Mouse (Mus musculus) right cerebral cortex, postnatal 25 days (tissue): ENCODE results near the gene Itga1.

ENCODE experiments used
- DNase-seq: peaks from one replicate; pipeline ENCODE4 v3.0.0; 2022

Itga1 gene

DNA sequence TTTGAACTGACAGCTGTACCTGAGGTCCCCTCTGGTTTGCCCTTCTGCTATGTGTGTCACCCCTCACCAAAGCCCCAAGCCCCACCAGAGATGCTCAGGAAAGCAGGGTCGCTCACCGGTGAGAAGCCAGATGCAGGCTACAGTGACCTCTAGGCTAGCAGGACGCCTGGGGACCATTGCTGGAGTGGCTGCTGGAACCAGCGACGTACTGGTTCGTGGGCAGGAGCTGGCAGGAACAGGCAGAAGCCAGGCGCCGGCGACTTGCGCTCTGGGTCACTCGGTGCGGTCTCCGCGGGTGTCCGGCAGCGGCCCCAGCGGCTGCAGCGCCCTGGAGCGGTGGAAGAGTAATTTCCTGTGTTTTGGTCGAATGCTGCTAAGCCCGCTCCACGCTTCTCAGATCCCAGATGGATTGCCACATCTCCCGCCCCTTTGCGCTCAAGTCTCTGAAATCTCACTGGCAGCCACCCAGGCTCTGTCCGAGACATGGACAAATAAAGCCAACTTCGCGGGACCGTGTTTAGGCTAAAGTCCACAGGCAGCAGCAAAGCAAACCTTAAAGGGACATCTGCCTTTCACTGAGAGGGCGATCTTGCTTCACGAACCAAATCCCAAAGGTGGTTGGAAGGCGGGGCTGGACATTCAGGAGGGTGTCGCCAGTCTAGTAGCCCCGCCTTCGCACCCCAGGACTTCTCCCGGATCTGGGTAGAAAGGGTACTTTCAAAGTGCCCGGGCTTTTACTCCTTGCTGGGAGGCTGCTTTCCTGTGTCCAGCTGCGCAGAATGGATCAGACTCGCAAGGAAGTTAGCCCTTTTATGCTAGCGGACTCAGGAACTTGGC lies at the start of gene Itga1, which contains the start of gene Gm49395:
Itga1 (minus strand) TSS at position 610 of the 837 bp plus-strand sequence.
Gm49395 (minus strand) TSS at position 567 of the 837 bp plus-strand sequence.
- peak; percentile 23 for DNase-seq

DNA sequence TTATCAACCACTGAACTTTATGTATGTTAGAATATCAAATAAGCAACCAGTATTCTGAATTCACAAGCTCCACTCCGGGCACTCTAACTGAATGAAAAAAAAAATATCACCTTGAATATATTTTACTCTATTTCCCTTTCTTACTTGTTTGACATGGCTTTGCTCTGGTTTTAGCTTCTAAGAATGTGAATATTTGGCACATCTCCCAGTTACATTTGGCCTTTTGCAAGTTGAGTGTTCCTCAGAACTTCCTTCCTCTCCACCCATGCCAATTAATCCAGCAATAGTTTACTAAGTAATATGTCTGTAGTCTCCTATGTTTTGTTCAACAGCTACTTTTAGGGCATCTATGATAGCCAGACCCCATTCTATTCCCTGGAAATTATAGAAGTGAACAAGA lies 48.8 kb upstream of the Itga1 start:
- DNase-seq, result no peak

DNA sequence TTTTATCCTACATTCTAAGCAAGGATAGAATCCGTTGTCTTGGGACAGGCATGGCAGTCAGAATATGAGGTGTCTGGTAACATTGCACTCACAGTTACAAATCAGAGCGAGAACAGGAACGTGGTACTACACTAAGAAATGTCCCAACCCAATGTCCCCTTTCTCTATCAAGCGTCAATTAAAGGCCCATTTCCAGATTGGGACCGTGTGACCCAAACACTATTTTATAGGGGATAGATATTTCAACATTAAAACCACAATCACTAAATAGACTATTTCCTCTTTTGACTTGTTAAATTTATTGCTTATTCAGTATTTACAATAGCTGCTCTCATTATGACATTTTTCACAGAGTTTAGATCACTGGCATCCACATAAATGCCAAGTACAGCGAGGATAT lies 48.1 kb upstream of the Itga1 start:
- DNase-seq, result no peak

DNA sequence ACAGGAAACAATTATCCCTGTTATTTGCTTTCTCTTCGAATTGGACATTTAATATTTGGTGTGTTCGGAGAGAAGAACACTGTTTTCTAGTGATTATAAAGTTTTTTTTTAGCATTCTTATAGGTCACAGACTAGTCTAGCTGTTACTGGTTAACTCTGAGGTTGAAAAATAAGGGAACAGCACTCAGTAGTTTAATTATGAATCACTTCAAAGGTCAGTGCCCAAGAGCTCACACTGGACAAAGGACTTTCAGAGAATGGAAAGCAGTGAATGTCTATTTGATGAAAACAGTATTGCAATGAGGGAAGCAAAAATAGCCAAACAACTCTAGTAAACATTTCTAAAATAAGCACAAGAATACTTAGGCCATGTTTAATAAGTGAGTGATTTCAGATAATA lies 41.8 kb upstream of the Itga1 start:
- no peak for DNase-seq

DNA sequence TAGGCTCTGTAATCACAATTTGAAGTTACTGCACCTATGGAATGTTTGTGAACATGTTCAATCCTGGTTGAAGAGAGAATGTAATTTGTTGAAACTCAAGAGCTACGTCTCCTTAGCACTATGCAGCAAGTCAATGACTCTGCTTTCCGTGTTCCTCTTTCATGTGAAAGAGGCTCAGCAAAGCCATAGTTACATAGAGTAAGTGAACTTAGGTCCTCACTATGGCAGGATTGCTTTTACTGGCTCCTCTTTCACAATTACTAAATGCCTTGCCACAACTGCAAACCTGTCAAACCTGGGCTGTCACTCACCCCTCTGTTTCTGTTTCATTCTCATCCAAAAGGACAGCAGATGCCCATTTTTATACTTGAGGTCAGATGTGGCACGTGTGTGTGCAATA lies 40.3 kb upstream of the Itga1 start:
- DNase-seq, result no peak

DNA sequence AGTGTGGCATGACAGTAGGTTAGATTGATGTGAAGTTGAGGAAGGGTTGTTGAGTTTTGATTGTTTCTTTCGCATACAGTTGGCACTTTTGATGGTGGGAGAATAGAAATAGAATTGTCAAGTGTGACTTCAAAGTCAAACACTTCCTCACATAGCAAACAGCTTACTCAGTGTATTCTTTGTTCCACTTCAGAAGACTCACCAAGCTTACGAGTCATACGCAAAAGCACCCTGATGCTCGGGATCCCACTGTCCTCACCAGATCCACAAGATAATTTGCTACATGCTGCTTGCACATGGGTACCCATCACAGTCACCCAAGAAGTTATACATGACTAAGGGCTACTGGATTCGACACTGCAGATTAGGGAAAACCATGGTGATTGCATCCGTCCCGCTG lies 36.7 kb upstream of the Itga1 start:
- no peak for DNase-seq

DNA sequence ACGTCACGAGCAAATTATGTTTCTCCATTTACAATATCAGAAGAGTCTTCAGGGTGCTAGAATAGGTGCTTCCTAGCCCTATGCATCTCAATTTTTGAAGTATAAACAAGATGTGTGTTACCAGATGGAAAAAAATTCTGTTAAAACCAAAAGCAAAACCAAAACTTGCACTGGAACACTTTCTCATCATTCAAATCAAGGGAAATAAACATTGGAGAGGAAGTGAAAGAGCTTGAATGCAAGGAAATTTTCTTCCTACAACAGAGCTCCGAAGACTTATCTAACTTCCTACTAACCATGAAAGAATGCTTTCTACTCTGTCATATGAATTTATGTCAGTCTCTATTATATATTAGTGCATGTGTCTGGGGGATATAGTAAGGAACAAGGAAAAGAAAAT lies 35.0 kb upstream of the Itga1 start:
- no peak for DNase-seq

DNA sequence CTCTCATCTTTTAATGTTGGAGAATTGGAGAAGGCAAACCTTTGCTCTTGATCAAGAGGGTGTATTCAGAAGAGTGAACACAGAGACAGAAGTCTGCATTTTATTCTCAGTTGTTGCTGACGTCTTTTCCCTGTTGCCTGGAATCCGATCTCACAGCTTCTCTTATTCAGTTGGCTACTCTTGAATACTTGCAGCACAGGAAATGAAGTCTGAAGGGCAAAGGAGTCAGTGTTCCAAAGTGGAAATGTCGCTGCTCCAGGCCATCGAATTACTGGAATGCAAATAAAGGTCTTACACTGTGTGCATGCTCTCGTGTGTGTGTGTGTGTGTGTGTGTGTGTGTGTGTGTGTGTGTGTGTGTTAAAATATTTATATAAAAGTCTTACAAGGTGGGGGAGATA lies 30.7 kb upstream of the Itga1 start:
- no peak for DNase-seq

DNA sequence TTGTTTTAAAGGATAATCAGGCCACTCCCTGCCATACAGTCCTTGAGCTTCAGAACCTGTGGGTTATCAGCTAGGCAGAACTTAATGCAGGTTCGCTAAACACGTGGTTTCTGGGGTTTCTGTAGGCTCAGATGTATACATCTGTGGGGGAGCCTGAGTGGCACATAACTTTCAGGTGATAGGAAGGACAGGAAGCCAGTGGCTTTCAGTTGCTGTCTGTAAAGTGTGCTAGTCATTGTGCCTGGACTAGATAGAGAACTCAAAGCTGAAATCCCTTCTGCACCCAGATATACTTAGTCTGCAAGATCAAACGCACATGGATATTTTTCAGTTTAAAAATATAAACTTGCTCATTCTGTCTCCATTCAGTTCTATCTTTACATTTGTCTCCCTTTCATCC lies 29.6 kb upstream of the Itga1 start:
- DNase-seq, result no peak

DNA sequence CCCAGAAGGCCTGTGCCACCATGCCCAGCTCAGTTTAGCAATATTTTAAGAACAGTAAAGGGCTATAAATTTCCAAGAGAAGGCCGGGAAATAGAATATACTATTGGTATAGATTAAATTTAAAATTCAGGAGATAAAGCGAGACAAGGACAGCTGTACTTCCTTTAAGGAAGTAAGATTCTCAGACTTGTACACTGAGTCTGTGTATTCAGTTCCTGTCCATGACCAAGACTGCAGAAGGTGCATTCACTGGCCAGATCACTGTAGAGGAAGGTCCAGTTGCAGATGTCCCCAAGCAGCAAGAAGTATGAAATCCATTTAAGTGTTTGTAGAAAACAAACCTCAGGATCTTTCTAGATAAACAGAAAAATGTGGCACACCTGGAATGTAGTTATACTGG lies 28.3 kb upstream of the Itga1 start:
- DNase-seq, result no peak

DNA sequence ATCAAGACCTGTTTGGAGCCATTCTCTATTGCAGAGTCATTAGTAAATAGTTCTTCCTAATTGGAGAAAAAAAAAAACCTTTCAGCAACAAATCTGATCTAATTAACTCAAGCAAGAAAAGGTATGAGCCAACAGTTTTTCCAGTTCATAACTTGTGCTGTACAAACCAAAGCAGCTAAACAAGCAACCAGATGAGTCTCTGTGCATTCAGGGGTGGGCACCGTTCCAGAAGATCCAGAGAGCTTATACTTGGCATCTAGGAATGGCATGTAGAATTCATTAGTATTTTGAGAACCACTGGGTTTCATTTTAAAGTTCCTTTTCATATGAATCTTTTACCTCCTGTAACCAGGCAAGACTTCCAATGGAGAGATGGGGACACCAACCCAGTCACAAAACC lies 26.1 kb upstream of the Itga1 start:
- no peak for DNase-seq

DNA sequence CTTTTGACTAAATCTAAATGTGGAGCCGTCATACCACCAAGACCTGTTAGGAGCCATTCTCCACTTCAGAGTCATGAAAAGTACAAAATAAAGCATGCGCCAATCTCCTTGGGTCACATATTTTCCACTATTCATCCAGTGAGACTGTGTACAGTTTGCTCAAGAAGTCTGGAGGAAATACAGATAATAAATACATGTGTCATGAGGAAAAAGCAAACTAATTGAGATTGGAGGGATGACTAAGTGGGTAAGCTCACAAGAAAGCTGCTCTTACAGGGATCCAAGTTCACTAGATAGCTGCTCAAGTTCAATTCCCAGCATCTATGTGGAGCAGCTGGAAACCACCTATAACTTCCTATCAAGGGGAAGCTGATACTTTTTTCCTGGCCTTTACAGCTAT lies 24.8 kb upstream of the Itga1 start:
- DNase-seq, result no peak

DNA sequence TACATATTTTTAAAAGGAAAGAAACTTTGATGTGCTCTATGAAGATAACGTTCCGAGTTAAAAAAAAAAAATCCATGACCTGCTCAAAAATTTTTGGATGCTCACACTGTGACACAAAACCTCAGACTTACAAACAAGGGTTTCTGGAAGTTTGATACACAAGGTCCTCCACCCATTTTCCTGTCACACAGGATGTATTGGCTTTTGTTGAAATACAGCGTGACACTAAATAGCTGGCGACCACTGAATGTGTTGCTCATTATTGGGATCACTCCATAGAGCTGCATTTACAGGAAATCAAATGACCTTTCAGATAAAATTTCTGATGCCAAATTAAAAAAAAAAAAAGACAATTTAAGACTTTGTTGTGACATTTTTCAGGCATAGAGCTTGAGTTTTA lies 23.4 kb upstream of the Itga1 start:
- no peak for DNase-seq

DNA sequence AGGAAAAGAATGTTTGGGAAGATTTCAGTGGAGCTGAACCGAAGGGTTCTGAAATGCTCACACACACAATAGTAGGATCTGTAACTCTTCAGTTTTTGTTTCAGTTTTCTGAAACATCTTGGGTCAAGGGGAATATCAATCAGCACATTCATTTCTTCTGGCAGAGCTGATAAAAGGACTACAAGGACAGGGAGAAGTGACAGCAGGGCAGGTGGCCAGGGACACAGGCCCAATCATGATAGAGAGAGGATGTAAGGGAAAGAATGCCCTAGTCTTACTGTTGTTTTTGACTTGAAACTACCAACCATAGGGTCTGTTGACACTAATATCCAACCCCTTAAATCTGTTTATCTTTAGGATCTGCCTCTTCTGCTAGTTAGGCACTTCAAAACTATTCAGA lies 22.8 kb upstream of the Itga1 start:
- DNase-seq, result no peak

DNA sequence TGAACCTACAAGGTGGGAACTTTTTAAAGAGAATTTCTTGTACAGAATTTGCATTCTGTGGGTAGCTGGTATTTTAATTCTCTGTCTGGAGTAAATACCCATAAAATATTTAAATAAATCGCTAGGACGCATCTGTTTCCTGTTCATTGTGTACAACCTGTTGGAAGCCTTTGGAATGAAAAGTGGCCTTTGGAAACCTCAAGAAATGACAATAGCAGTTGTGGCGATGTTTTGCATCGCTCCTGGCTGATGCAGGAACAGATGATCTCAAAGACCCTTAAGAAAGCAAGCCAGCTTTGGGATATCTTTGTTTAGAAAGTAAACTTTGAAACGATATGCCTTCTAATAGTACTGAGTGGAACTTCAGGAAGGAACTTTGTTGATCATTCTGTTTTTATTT lies 17.0 kb upstream of the Itga1 start:
- no peak for DNase-seq

DNA sequence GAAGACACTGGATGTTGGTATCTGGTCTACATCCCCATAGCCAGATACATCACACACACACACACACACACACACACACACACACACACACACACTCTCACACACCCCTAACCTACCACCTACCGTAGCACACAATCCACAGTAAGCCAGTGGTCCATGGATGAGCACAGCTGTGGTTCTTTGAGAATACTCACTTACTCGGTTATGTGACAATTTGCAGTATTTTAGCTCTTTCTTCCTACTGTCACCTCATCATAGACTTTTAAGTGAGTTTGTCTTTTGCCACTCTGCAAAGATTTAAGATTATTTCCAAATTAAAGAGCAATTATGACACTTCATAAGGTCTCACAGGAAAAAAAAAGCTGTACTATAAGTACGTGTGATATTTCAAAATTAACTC lies 16.4 kb upstream of the Itga1 start:
- no peak for DNase-seq

DNA sequence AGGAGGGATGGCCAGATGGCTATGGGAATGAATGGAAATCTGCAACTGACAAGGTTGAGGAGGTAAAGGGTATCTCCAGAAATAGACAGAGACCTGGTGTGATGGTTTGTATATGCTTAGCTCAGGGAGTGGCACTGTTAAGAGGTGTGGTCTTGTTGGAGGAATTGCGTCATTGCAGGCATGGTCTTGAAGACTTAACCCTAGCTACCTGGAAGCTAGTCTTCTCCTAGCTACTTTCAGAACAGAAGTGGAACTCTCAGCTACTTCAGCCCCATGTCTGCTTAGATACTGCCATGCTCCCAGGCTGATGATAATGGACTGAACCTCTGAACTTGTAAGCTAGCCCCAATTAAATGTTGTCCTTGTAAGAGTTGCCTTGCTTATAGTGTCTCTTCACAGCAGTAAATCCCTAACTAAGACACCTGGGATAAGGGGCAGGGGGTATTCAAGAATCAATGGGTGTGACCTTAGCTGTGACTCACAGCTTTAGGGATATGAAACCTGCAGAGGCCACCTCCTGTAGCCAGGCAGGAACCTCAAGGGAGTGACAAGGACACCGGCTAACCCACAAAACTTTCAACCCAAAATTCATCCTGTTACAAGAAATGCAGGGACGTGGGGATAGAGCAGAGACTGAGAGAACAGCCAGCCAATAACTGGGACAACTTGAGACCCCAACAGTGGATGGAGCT lies 15.3 kb upstream of the Itga1 start:
- DNase-seq, result no peak

DNA sequence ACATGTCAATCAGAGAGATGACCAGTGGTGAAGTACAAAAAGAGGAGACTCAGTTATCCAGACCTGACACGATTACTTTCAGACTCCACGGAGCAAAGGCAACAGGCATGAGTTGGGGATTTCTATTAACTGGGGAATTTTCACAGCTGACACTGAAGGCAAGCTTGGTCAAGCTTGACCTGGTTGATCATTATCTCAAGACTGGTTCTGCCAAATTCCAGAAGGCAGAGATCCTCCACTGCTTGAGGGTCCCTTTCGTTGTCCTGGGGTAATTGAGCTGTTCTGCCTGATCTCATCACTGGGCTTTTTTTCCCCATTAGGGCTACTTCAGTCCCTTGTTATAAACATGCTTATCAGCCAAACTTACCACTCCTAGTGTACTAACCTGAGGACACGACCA lies 7.9 kb upstream of the Itga1 start:
- no peak for DNase-seq

DNA sequence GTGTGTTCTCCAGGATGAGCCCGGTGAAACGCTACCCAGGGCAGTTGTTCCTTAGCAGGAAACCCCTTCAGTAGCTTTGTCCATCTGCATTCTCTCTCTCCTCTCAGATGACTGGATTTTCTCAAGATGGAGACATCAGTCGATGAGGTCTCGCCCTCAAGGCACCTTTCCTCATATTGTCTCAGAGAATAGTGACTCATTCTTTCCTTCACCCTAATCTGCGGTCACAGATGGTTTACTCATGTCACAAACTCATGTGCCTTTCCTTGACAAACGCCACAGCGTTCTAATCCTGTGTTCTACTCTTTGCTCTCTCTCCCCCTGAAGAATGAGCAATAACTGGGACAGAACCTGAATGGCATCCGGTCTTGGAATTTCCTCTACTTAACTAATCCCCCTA lies 5.7 kb upstream of the Itga1 start:
- no peak for DNase-seq

DNA sequence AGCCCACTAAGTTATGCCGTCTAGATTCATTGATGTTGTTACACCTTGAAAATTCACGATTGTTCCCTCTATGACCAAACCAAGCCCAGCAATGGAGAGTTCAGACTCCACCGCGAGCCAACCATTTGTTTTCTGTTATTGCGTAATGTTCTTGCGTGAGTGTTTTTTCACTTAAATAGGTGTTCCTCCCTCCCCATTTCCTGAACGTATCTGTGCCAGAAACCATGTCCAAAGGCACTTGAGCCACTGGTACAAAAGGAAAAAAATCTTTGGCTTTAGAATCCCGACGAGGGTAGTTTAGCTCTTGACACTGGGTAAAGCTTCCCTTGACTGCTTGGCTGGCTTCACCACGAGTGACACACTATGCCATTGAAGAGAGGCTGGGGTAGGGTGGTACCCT lies 4.4 kb upstream of the Itga1 start:
- DNase-seq, result no peak

DNA sequence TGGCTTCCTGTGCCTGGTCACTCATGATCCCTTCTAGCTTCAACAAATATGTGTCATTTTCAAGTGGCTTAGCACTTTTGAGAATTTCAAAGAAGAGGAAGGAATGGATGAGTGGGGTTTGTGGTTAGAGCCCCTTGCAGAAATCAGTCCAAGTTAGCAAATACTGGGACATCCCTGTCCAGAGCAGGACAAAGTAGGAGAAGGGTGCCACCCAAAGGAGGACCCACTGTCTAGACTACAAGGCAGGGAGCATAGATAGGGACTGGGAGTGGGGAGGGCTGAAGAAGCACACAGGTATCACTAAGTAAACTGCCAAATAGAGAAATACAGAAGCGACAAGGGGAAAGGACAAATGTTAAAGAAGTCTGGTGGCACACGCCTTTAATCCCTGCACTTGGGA lies 990 bp upstream of the Itga1 start:
- no peak for DNase-seq

DNA sequence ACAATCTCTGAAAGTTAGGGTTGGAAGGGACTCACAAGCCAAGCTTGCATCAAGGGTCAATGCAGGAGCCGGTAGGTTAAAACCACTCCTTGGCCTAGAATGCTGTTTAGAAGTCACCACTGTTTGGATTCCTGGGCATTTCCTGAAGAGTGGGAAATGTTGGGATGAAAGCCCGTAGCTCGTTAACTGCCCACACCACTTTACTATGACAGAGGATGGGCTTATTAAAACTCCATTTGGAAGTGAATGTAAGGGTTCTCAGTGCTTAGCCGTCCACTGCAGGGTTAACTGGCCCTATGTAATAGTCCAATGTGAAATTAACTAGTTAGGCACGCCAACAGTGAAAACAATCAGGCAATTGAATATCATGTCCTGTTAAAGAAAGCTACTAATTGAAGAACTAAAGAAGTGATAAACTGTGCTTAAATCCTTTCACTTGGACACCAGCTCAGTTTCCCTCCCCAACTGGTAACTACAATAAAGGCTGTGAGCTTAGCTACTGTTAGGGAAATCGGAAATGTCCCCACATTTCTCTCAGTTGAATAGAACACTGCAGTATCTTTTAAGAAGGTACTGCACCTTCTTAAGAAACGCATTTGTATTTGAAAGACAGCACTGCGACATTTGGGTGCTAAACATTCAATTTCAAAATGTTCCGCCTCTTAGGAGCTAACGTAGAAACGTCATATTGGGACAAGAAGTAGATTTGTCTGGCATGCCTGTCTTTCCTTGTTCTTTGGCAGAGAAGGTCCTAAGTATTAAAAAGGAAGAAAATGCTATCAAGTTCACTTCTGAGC lies 1.2 kb downstream of the Itga1 start:
- DNase-seq, result no peak

DNA sequence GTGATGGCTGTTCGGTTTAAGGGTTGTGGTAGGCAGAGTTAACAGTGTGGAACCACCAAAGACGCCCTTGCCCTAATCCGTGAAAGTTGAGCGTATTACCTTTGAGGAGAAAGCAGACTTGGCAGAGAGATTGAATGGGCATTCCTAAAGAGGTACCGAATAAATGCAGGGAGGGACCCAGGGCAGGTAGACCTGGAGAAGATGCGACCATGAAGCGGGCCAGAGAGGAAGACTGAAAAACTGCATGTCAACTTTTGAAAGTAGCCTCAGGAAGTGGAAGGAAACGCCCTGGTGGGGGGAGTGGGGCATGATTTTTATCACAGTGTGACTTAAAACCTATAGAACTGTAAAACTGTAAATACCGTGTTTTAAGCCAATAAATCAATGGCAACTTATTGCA lies 2.4 kb downstream of the Itga1 start:
- no peak for DNase-seq

DNA sequence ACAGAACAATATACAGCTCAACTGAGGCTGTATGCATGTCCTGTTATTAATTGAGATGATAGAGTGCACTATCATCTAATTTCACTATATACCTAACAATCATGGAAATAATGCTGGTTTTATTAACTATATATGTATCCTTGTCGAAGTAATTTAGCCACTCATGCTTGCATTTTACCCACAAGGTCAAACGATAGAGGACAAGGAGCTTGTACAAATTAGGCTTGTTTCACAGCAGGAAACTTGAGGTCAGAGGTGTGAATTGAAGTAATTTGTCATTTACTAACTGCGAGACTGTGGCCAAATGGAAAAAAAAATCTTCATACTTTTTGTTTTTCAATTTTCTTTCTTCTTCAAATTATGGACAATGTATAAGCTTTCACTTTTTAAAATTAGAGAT lies 3.5 kb downstream of the Itga1 start:
- no peak for DNase-seq
